Mouse (Mus musculus): ENCODE measurements around the gene Epsti1. TPM values are rescaled to one million over a fixed set of nuclear protein-coding genes. Genes with fewer than 3 reads are reported as not detected.

The Epsti1 gene
- polyA plus RNA-seq, 1 experiment from 2014 or later, result 6.4 TPM

- H3K4me2 ChIP-seq (ENCODE audit: low read depth, low read length), result no peak overlapping the region
- no peaks in the 10 kb centered on the region for H3K9me3 ChIP-seq (replicated peaks; ENCODE audit: control insufficient read depth, low read length)
- WGBS, result 30% methylated on average over 7 of the region's 7 CpGs
- no peaks in the 10 kb centered on the region for H3K27me3 ChIP-seq (ENCODE audit: control insufficient read depth, insufficient read depth, low read length)
- no peaks in the 10 kb centered on the region for H3K4me1 ChIP-seq (ENCODE audit: control insufficient read depth, insufficient read depth, low read length)
- no peak overlapping the region for H3K9ac ChIP-seq (ENCODE audit: low read length)
- H3K4me3 ChIP-seq (ENCODE audit: low read length), result no peak overlapping the region
- H3K36me3 ChIP-seq (ENCODE audit: control insufficient read depth, insufficient read depth), result no peaks in the 10 kb centered on the region
- ATAC-seq (replicated peaks; ENCODE audit: extremely low read depth, insufficient read depth, low FRiP score), result no peak
- H3K27ac ChIP-seq (ENCODE audit: low read length), result no peak overlapping the region
Observed at GRCm38 (mm10) chr14:77963525-77963924, 59.5 kb downstream of the Epsti1 start.

DNA sequence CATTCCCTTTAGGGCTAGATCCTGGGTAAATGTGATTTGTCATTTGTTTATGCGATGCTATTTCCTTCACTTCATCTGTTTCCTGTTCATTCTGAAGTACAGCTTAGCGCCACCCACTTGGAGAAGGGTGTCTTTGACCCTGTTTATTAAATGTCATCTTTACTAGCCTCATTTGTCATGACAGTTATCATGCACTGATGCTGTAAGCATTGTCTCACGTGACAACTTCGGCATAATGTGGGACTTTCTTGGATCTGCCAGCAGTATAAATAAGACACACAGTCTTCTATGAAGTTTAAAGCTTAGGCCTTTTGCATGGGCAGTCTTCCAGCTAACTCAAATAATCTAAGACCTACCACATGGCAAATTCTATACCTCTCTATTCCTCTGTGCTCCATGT, 67.3 kb downstream of the Epsti1 start:
- H3K36me3 ChIP-seq (ENCODE audit: control insufficient read depth, insufficient read depth), result no peaks in the 10 kb centered on the region
- no peaks in the 10 kb centered on the region for H3K9me3 ChIP-seq (replicated peaks; ENCODE audit: control insufficient read depth, low read length)
- H3K27ac ChIP-seq (ENCODE audit: low read length), result no peak overlapping the region
- H3K9ac ChIP-seq (ENCODE audit: low read length), result no peak overlapping the region
- no peak overlapping the region for H3K4me2 ChIP-seq (ENCODE audit: low read depth, low read length)
- H3K4me3 ChIP-seq (ENCODE audit: low read length), result no peak overlapping the region
- no peaks in the 10 kb centered on the region for H3K27me3 ChIP-seq (ENCODE audit: control insufficient read depth, insufficient read depth, low read length)
- no peaks in the 10 kb centered on the region for H3K4me1 ChIP-seq (ENCODE audit: control insufficient read depth, insufficient read depth, low read length)
- 76% methylated on average over 4 of the region's 4 CpGs for WGBS
- no peak for ATAC-seq (replicated peaks; ENCODE audit: extremely low read depth, insufficient read depth, low FRiP score)

- Histone ChIP-seq H3K36me3 (ENCODE audit: control insufficient read depth, insufficient read depth) (no peaks in the 10 kb centered on the region), H3K9ac (ENCODE audit: low read length) (no peak overlapping the region), H3K4me1 (ENCODE audit: control insufficient read depth, insufficient read depth, low read length) (no peaks in the 10 kb centered on the region), H3K4me2 (ENCODE audit: low read depth, low read length) (no peak overlapping the region), H3K4me3 (ENCODE audit: low read length) (no peak overlapping the region), H3K9me3 (replicated peaks; ENCODE audit: control insufficient read depth, low read length) (no peaks in the 10 kb centered on the region), H3K27ac (ENCODE audit: low read length) (no peak overlapping the region), H3K27me3 (ENCODE audit: control insufficient read depth, insufficient read depth, low read length) (no peaks in the 10 kb centered on the region)
- no peak for ATAC-seq (replicated peaks; ENCODE audit: extremely low read depth, insufficient read depth, low FRiP score)
- 77% methylated on average over 6 of the region's 6 CpGs for WGBS
Observed at GRCm38 (mm10) chr14:77974221-77974620, 70.2 kb downstream of the Epsti1 start.

- H3K27ac ChIP-seq (ENCODE audit: low read length), result no peak overlapping the region
- H3K36me3 ChIP-seq (ENCODE audit: control insufficient read depth, insufficient read depth), result no peaks in the 10 kb centered on the region
- H3K9ac ChIP-seq (ENCODE audit: low read length), result no peak overlapping the region
- 60% methylated on average over 8 of the region's 8 CpGs for WGBS
- H3K27me3 ChIP-seq (ENCODE audit: control insufficient read depth, insufficient read depth, low read length), result no peaks in the 10 kb centered on the region
- no peak overlapping the region for H3K4me3 ChIP-seq (ENCODE audit: low read length)
- no peak overlapping the region for H3K4me2 ChIP-seq (ENCODE audit: low read depth, low read length)
- ATAC-seq (replicated peaks; ENCODE audit: extremely low read depth, insufficient read depth, low FRiP score), result no peak
- no peaks in the 10 kb centered on the region for H3K9me3 ChIP-seq (replicated peaks; ENCODE audit: control insufficient read depth, low read length)
- no peaks in the 10 kb centered on the region for H3K4me1 ChIP-seq (ENCODE audit: control insufficient read depth, insufficient read depth, low read length)
Observed at GRCm38 (mm10) chr14:77975702-77976101, 71.7 kb downstream of the Epsti1 start.

- ATAC-seq (replicated peaks; ENCODE audit: extremely low read depth, insufficient read depth, low FRiP score), result no peak
- no peaks in the 10 kb centered on the region for H3K27me3 ChIP-seq (ENCODE audit: control insufficient read depth, insufficient read depth, low read length)
- H3K4me3 ChIP-seq (ENCODE audit: low read length), result no peak overlapping the region
- no peak overlapping the region for H3K27ac ChIP-seq (ENCODE audit: low read length)
- H3K9ac ChIP-seq (ENCODE audit: low read length), result no peak overlapping the region
- no peak overlapping the region for H3K4me2 ChIP-seq (ENCODE audit: low read depth, low read length)
- no peaks in the 10 kb centered on the region for H3K4me1 ChIP-seq (ENCODE audit: control insufficient read depth, insufficient read depth, low read length)
- no peaks in the 10 kb centered on the region for H3K36me3 ChIP-seq (ENCODE audit: control insufficient read depth, insufficient read depth)
- no peaks in the 10 kb centered on the region for H3K9me3 ChIP-seq (replicated peaks; ENCODE audit: control insufficient read depth, low read length)
- 67% methylated on average over 5 of the region's 5 CpGs for WGBS
Observed at GRCm38 (mm10) chr14:77981516-77981915, 77.5 kb downstream of the Epsti1 start.

DNA sequence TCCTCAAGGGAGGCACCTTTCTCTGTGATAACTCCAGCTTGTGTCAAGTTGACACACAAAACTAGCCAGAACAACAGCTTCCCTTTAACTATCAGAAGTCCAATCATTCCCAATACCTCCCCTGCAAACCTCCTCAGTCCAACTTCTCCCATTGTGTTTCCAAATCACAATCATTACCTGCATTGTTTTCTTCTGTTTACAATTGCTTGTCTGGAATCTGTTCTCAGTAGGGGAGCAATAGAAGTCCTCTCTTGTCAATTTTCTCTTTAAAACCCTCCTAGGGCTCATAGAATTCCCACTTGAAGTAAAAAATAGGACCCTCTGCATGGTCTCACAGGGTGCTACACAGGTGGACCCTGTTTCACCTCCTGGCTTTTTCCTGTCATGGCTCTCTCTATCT, 93.7 kb downstream of the Epsti1 start:
- ATAC-seq (replicated peaks; ENCODE audit: extremely low read depth, insufficient read depth, low FRiP score), result no peak
- Histone ChIP-seq H3K4me1 (ENCODE audit: control insufficient read depth, insufficient read depth, low read length) (no peaks in the 10 kb centered on the region), H3K9ac (ENCODE audit: low read length) (no peak overlapping the region)

GRCm38 (mm10) chr14:78004486-78004885, 100.4 kb downstream of the Epsti1 start:
- H3K4me3 ChIP-seq (ENCODE audit: low read length), result no peak overlapping the region
- 58% methylated on average over 4 of the region's 4 CpGs for WGBS
- H3K4me2 ChIP-seq (ENCODE audit: low read depth, low read length), result no peak overlapping the region
- H3K9ac ChIP-seq (ENCODE audit: low read length), result no peak overlapping the region
- no peaks in the 10 kb centered on the region for H3K4me1 ChIP-seq (ENCODE audit: control insufficient read depth, insufficient read depth, low read length)
- H3K27me3 ChIP-seq (ENCODE audit: control insufficient read depth, insufficient read depth, low read length), result no peaks in the 10 kb centered on the region
- no peaks in the 10 kb centered on the region for H3K9me3 ChIP-seq (replicated peaks; ENCODE audit: control insufficient read depth, low read length)
- no peak for ATAC-seq (replicated peaks; ENCODE audit: extremely low read depth, insufficient read depth, low FRiP score)
- H3K36me3 ChIP-seq (ENCODE audit: control insufficient read depth, insufficient read depth), result no peaks in the 10 kb centered on the region
- H3K27ac ChIP-seq (ENCODE audit: low read length), result no peak overlapping the region

More for the DNA sequence above, 93.7 kb downstream of the Epsti1 start:
- H3K4me2 ChIP-seq (ENCODE audit: low read depth, low read length), result no peak overlapping the region
- no peaks in the 10 kb centered on the region for H3K36me3 ChIP-seq (ENCODE audit: control insufficient read depth, insufficient read depth)
- no peaks in the 10 kb centered on the region for H3K9me3 ChIP-seq (replicated peaks; ENCODE audit: control insufficient read depth, low read length)
- no peaks in the 10 kb centered on the region for H3K27me3 ChIP-seq (ENCODE audit: control insufficient read depth, insufficient read depth, low read length)
- no peak overlapping the region for H3K27ac ChIP-seq (ENCODE audit: low read length)
- H3K4me3 ChIP-seq (ENCODE audit: low read length), result no peak overlapping the region

DNA sequence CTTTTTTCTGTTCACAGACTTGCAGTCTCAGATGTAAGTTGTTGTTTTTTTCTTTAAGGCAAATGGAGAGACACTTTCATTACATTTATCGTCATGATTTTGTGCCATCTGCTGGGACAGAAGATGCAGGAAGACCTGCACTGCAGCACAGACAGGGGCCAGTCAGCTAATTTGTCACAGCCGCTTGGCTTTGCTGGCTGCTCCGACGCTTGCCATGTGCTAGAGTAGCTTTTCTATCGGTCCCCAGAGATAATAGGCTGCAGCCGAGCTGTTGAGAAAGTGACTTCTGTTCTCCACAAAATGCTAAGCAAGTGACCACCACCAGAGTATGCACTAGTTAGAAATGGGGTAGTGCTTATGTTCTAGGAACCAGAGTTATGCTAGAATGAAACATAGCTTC, 104.0 kb downstream of the Epsti1 start:
- Histone ChIP-seq H3K4me3 (ENCODE audit: low read length) (no peak overlapping the region), H3K9me3 (replicated peaks; ENCODE audit: control insufficient read depth, low read length) (no peaks in the 10 kb centered on the region), H3K4me1 (ENCODE audit: control insufficient read depth, insufficient read depth, low read length) (no peaks in the 10 kb centered on the region), H3K36me3 (ENCODE audit: control insufficient read depth, insufficient read depth) (no peaks in the 10 kb centered on the region), H3K27ac (ENCODE audit: low read length) (no peak overlapping the region), H3K9ac (ENCODE audit: low read length) (no peak overlapping the region), H3K4me2 (ENCODE audit: low read depth, low read length) (no peak overlapping the region), H3K27me3 (ENCODE audit: control insufficient read depth, insufficient read depth, low read length) (no peaks in the 10 kb centered on the region)
- 26% methylated on average over 6 of the region's 6 CpGs for WGBS
- ATAC-seq (replicated peaks; ENCODE audit: extremely low read depth, insufficient read depth, low FRiP score), result no peak

DNA sequence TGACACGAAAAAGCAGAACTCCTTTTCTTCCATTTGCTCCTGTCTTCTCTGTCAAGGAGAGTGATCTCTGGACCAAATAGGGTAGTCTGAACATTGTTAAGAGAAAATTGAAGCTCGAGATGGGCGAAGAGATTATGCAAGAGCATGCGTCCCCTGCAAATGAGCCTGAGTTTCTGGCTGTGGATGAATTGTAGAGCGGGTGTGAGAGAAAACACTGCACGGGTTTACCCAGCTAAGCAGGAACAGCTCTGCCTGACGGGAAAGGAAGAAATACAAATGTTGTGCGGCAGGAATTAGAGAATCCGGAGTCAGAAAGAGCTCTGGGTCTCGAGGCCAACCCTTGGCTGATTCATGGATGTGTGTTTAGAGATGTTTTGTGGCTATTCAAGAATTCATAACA, 107.8 kb downstream of the Epsti1 start:
- 51% methylated on average over 10 of the region's 10 CpGs for WGBS

More for the DNA sequence above, 107.8 kb downstream of the Epsti1 start:
- H3K9me3 ChIP-seq (replicated peaks; ENCODE audit: control insufficient read depth, low read length), result no peaks in the 10 kb centered on the region
- no peak for ATAC-seq (replicated peaks; ENCODE audit: extremely low read depth, insufficient read depth, low FRiP score)
- H3K27me3 ChIP-seq (ENCODE audit: control insufficient read depth, insufficient read depth, low read length), result no peaks in the 10 kb centered on the region
- no peak overlapping the region for H3K9ac ChIP-seq (ENCODE audit: low read length)
- no peak overlapping the region for H3K4me2 ChIP-seq (ENCODE audit: low read depth, low read length)
- H3K36me3 ChIP-seq (ENCODE audit: control insufficient read depth, insufficient read depth), result no peaks in the 10 kb centered on the region
- no peaks in the 10 kb centered on the region for H3K4me1 ChIP-seq (ENCODE audit: control insufficient read depth, insufficient read depth, low read length)
- no peak overlapping the region for H3K4me3 ChIP-seq (ENCODE audit: low read length)
- H3K27ac ChIP-seq (ENCODE audit: low read length), result no peak overlapping the region
